Mouse (Mus musculus) hindbrain, embryonic 14.5 days (tissue): ENCODE data around the gene Mrgpra6. TPM values are rescaled to one million over a fixed set of nuclear protein-coding genes. Genes with fewer than 3 reads are reported as not detected.

Source experiments
- ATAC-seq: fragments of 200-750 bp; cut with Nextera tagmentation; 2 replicates; pipeline ENCODE4 v1.8.0; 2017; ENCODE audit warnings: moderate number of reproducible peaks, mild to moderate bottlenecking, moderate TSS enrichment, moderate library complexity; ENCODE audit not compliant: low FRiP score
- DNase-seq: peaks from one replicate; pipeline ENCODE4 v3.0.0-alpha.2; 2015; ENCODE audit warnings: low spot score
- H3K27ac ChIP-seq: fragments of 300-500 bp; sonication (generic); 2 replicates; pipeline ENCODE4 v1.5.1; 2014; ENCODE audit warnings: mild to moderate bottlenecking, moderate library complexity
- H3K27me3 ChIP-seq: fragments of 300-500 bp; sonication (generic); 2 replicates; pipeline ENCODE4 v1.6.1; 2014; ENCODE audit warnings: mild to moderate bottlenecking, low read length, mixed read lengths; ENCODE audit not compliant: control insufficient read depth, insufficient read depth
- H3K36me3 ChIP-seq: fragments of 300-500 bp; sonication (generic); replicated peaks from 2 replicates; pipeline ENCODE4 v1.6.1; 2014; ENCODE audit not compliant: control insufficient read depth, insufficient read depth
- H3K4me1 ChIP-seq: fragments of 300-500 bp; sonication (generic); replicated peaks from 2 replicates; pipeline ENCODE4 v1.6.1; 2014; ENCODE audit warnings: antibody characterized with exemption, low read length, mixed read lengths; ENCODE audit not compliant: control insufficient read depth, insufficient read depth
- H3K4me2 ChIP-seq: fragments of 300-500 bp; sonication (generic); replicated peaks from 2 replicates; pipeline ENCODE4 v1.6.1; 2014; ENCODE audit warnings: mild to moderate bottlenecking, moderate library complexity
- H3K4me3 ChIP-seq: fragments of 300-500 bp; sonication (generic); replicated peaks from 2 replicates; pipeline ENCODE4 v1.5.1; 2014; ENCODE audit warnings: mild to moderate bottlenecking, low read length
- H3K9ac ChIP-seq: fragments of 300-500 bp; sonication (generic); 2 replicates; pipeline ENCODE4 v1.6.1; 2014
- H3K9me3 ChIP-seq: fragments of 300-500 bp; sonication (generic); 2 replicates; pipeline ENCODE4 v1.6.1; 2016; ENCODE audit warnings: low read length; ENCODE audit not compliant: control insufficient read depth
- WGBS: fragments of 180-500 bp; shearing (Covaris S2); extraction: QIAGEN DNeasy Blood & Tissue Kit; methylation state at CpG from one replicate; pipeline ENCODE4 v1.1.7; 2014; 5-methylcytosine and 5-hydroxymethylcytosine counted together
- polyA plus RNA-seq: library from polyadenylated mRNA; unstranded; fragments of >200 nt; fragmentation: Nextera tagmentation; extraction: Ambion mirVana; gene quantifications from 2 replicates; pipeline ENCODE4 v1.2.1, GENCODE M21; 2014

Gene Mrgpra6
- polyA plus RNA-seq, 1 experiment from 2014 or later, result not detected

- Histone ChIP-seq H3K4me2 (no peak overlapping the region), H3K9ac (no peak overlapping the region), H3K9me3 (no peaks in the 10 kb centered on the region), H3K4me3 (no peak overlapping the region), H3K27ac (no peak overlapping the region), H3K36me3 (no peaks in the 10 kb centered on the region), H3K27me3 (no peaks in the 10 kb centered on the region), H3K4me1 (no peaks in the 10 kb centered on the region)
- no peak for DNase-seq
- WGBS, result 95% methylated on average over 4 of the region's 4 CpGs
- ATAC-seq, result no peak
Observed at GRCm38 (mm10) chr7:47155396-47155795, 49.3 kb downstream of the Mrgpra6 start.

- H3K4me1 ChIP-seq, result no peaks in the 10 kb centered on the region
- WGBS, result 15% methylated on average over 11 of the region's 11 CpGs
- no peaks in the 10 kb centered on the region for H3K9me3 ChIP-seq
- H3K4me3 ChIP-seq, result no peak overlapping the region
- H3K9ac ChIP-seq, result no peak overlapping the region
- no peak overlapping the region for H3K27ac ChIP-seq
- ATAC-seq (peak; percentile 72; the same call in 1 of the 2 replicates), DNase-seq (peak; percentile 83)
- no peaks in the 10 kb centered on the region for H3K36me3 ChIP-seq
- peak overlapping the region; percentile 28 for H3K4me2 ChIP-seq
- H3K27me3 ChIP-seq, result no peaks in the 10 kb centered on the region
Observed at GRCm38 (mm10) chr7:47150420-47151061, 54.2 kb downstream of the Mrgpra6 start.

- H3K9me3 ChIP-seq, result no peaks in the 10 kb centered on the region
- 88% methylated on average over 7 of the region's 7 CpGs for WGBS
Observed at GRCm38 (mm10) chr7:47148298-47148697, 56.4 kb downstream of the Mrgpra6 start.

GRCm38 (mm10) chr7:47146034-47146812 lies 58.5 kb downstream of the Mrgpra6 start:
- WGBS, result 69% methylated on average over 12 of the region's 12 CpGs
- H3K9me3 ChIP-seq, result no peaks in the 10 kb centered on the region
- no peak overlapping the region for H3K9ac ChIP-seq
- no peak overlapping the region for H3K4me3 ChIP-seq
- no peak overlapping the region for H3K4me2 ChIP-seq
- H3K27me3 ChIP-seq, result no peaks in the 10 kb centered on the region
- ATAC-seq (no peak), DNase-seq (peak; percentile 41)
- no peak overlapping the region for H3K27ac ChIP-seq
- no peaks in the 10 kb centered on the region for H3K4me1 ChIP-seq
- H3K36me3 ChIP-seq, result no peaks in the 10 kb centered on the region

More at GRCm38 (mm10) chr7:47148298-47148697, 56.4 kb downstream of the Mrgpra6 start:
- Histone ChIP-seq H3K27me3 (no peaks in the 10 kb centered on the region), H3K4me3 (no peak overlapping the region), H3K27ac (no peak overlapping the region), H3K36me3 (no peaks in the 10 kb centered on the region), H3K9ac (no peak overlapping the region), H3K4me1 (no peaks in the 10 kb centered on the region), H3K4me2 (no peak overlapping the region)
- ATAC-seq, result no peak
- DNase-seq, result no peak

GRCm38 (mm10) chr7:47144299-47144698 lies 60.4 kb downstream of the Mrgpra6 start:
- Histone ChIP-seq H3K9ac (no peak overlapping the region), H3K9me3 (no peaks in the 10 kb centered on the region), H3K27ac (no peak overlapping the region), H3K36me3 (no peaks in the 10 kb centered on the region), H3K4me2 (no peak overlapping the region), H3K4me3 (no peak overlapping the region), H3K4me1 (no peaks in the 10 kb centered on the region), H3K27me3 (no peaks in the 10 kb centered on the region)
- WGBS, result 22% methylated on average over 6 of the region's 6 CpGs
- ATAC-seq (no peak), DNase-seq (no peak)

- H3K9ac ChIP-seq, result no peak overlapping the region
- no peaks in the 10 kb centered on the region for H3K36me3 ChIP-seq
- no peaks in the 10 kb centered on the region for H3K9me3 ChIP-seq
- H3K4me1 ChIP-seq, result no peaks in the 10 kb centered on the region
- no peak overlapping the region for H3K4me3 ChIP-seq
- H3K27ac ChIP-seq, result no peak overlapping the region
- DNase-seq (no peak), ATAC-seq (no peak)
- no peak overlapping the region for H3K4me2 ChIP-seq
- H3K27me3 ChIP-seq, result no peaks in the 10 kb centered on the region
- 85% methylated on average over 8 of the region's 8 CpGs for WGBS
Observed at GRCm38 (mm10) chr7:47139823-47140325, 64.8 kb downstream of the Mrgpra6 start.

Other genes starting within 250 kb of the Mrgpra6 start
- 5.3 and 5.6 TPM in 2 replicates for gene Uevld, start 246.4 kb downstream of the Mrgpra6 start, polyA plus RNA-seq
- gene Gm9999, start 221.3 kb downstream of the Mrgpra6 start, polyA plus RNA-seq, result not detected in 2 replicates
- 7.7 and 8.0 TPM in 2 replicates for gene Spty2d1, start 196.5 kb downstream of the Mrgpra6 start, polyA plus RNA-seq
- 21.0 and 22.1 TPM in 2 replicates for gene Tmem86a, start 154.3 kb downstream of the Mrgpra6 start, polyA plus RNA-seq
- gene Ptpn5, start 71.2 kb downstream of the Mrgpra6 start, polyA plus RNA-seq, result 162 and 171 TPM in 2 replicates
- gene Mrgpra9, start 47.9 kb upstream of the Mrgpra6 start, polyA plus RNA-seq, result not detected in 2 replicates
- not detected in 2 replicates for gene Mrgpra1, start 149.3 kb upstream of the Mrgpra6 start, polyA plus RNA-seq
- not detected in 2 replicates for gene Mrgpra2a, start 247.2 kb upstream of the Mrgpra6 start, polyA plus RNA-seq